Comparison of ENCODE assay signal across 31 mouse cellular contexts in genomic region chr14:51309951-51310350, GRCm38 (mm10). TPM values are rescaled to one million over a fixed set of nuclear protein-coding genes. Genes with fewer than 3 reads are reported as not detected.
DNase-seq lines count a peak whose midpoint lies in the region.
"Had no signal": no experiment of that assay in that cellular context is flagged by ENCODE, and none has a peak within 500 bp of the region (broad histone marks: within the 10 kb centered on the region; RNA-seq: fewer than 3 reads in every experiment).

No protein-coding gene starts in this region.

- no peaks in the 10 kb centered on the region for H3K4me1 ChIP-seq in heart, embryonic 10.5 days
- H3K4me1 ChIP-seq: embryonic facial prominence, embryonic 12.5 days; heart, embryonic 13.5 days; hindbrain, embryonic 10.5 days; limb, embryonic 10.5 days; liver, embryonic 15.5 days; lung, embryonic 15.5 days had no signal

- 68% methylated on average over 1 of the region's 1 CpGs for WGBS in heart, embryonic 10.5 days

- no peaks in the 10 kb centered on the region for H3K36me3 ChIP-seq in heart, embryonic 10.5 days
- H3K36me3 ChIP-seq: embryonic facial prominence, embryonic 12.5 days; heart, embryonic 13.5 days; hindbrain, embryonic 10.5 days; limb, embryonic 10.5 days; liver, embryonic 15.5 days; lung, embryonic 15.5 days had no signal

- DNase-seq in heart, adult 18-20 months: peak; percentile 44 to 77
- DNase-seq in heart, embryonic 10.5 days (ENCODE audit: low spot score): no peak
- DNase-seq in kidney, postnatal 36 days: peak; percentile 9 to 44
- no peak for DNase-seq in kidney, adult 18-20 months
- peak; percentile 53 for DNase-seq in heart, adult 8-10 months (ENCODE audit: low spot score)
- DNase-seq in heart, postnatal 14 days: peak; percentile 49 to 64
- DNase-seq in cerebellum, adult 18-20 months: no peak
- no peak for DNase-seq in right cerebral cortex, postnatal 4 days
- DNase-seq: adrenal gland, postnatal 25 days; forebrain, postnatal 0 days; liver; thymus, postnatal 14 days had no signal

- H3K4me3 ChIP-seq in heart, embryonic 10.5 days: no peak overlapping the region
- H3K4me3 ChIP-seq: embryonic facial prominence, embryonic 12.5 days; heart, embryonic 13.5 days; hindbrain, embryonic 10.5 days; layer of hippocampus, adult 2 months; limb, embryonic 10.5 days; liver, embryonic 15.5 days; lung, embryonic 15.5 days had no signal

- H3K27me3 ChIP-seq in heart, embryonic 10.5 days (ENCODE audit: insufficient read depth, poor library complexity, severe bottlenecking): no peaks in the 10 kb centered on the region
- H3K27me3 ChIP-seq: embryonic facial prominence, embryonic 12.5 days; heart, embryonic 13.5 days; liver, embryonic 15.5 days; lung, embryonic 15.5 days had no signal

- intact Hi-C loops in heart, postnatal 14 days (cut with DNase I): no loop called here

- peaks cover 4% of the 10 kb centered on the region; the same call in 1 of the 2 replicates for H3K9me3 ChIP-seq in heart, embryonic 10.5 days
- H3K9me3 ChIP-seq: embryonic facial prominence, embryonic 12.5 days; limb, embryonic 10.5 days; liver, embryonic 15.5 days; lung, embryonic 15.5 days had no signal

- H3K27ac ChIP-seq in heart, embryonic 10.5 days: no peak overlapping the region
- H3K27ac ChIP-seq: embryonic facial prominence, embryonic 12.5 days; heart, embryonic 13.5 days; hindbrain, embryonic 10.5 days; layer of hippocampus, adult 2 months; limb, embryonic 10.5 days; liver, embryonic 15.5 days; lung, embryonic 15.5 days had no signal

RNA-seq across cellular contexts. Expression of gene Gm7247, which starts 51.6 kb away (rescaled TPM):
- total RNA-seq in heart, adult 18-20 months (2021): not detected
- not detected in 2 replicates for polyA plus RNA-seq in heart, embryonic 10.5 days (2016; fragmentation: Nextera tagmentation; extraction: Ambion mirVana)
- total RNA-seq in heart, adult 8-10 months (2022): not detected
- not detected for total RNA-seq in heart, postnatal 14 days (2021)
- total RNA-seq: adrenal gland, postnatal 25 days; forebrain, postnatal 0 days; layer of hippocampus, adult 2 months; layer of hippocampus, postnatal 25 days; megakaryocyte progenitor cell, adult 5-6 weeks; MEL; midbrain, postnatal 0 days had no signal
- polyA plus RNA-seq: brain, embryonic 14.5 days; C2C12; cortical plate, adult 2 months; embryonic facial prominence, embryonic 12.5 days; forebrain, embryonic 11.5 days; forebrain, postnatal 0 days; heart, embryonic 13.5 days; hindbrain, embryonic 10.5 days; intestine, postnatal 0 days; limb, embryonic 10.5 days; liver, embryonic 15.5 days; lung, embryonic 15.5 days; midbrain, embryonic 11.5 days; midbrain, postnatal 0 days; neural tube, embryonic 14.5 days; stomach, embryonic 14.5 days had no signal

RNA-seq across cellular contexts. Expression of gene Rnase2a, which starts 54.0 kb away (rescaled TPM):
- 1 to 10 TPM; 1.9 to 4.1 TPM for total RNA-seq in heart, adult 18-20 months (2021)
- not detected in 2 replicates for polyA plus RNA-seq in heart, embryonic 10.5 days (2016; fragmentation: Nextera tagmentation; extraction: Ambion mirVana)
- total RNA-seq in heart, adult 8-10 months (2022): 10 to 100 TPM in 1 of 4 experiments, 1 to 10 TPM in 2, under 1 TPM in 1; 0.95 to 12.3 (median 2.4) TPM
- total RNA-seq in heart, postnatal 14 days (2021): not detected
- total RNA-seq: forebrain, postnatal 0 days; layer of hippocampus, adult 2 months; layer of hippocampus, postnatal 25 days; megakaryocyte progenitor cell, adult 5-6 weeks; MEL; midbrain, postnatal 0 days had no signal
- polyA plus RNA-seq: brain, embryonic 14.5 days; C2C12; cortical plate, adult 2 months; embryonic facial prominence, embryonic 12.5 days; forebrain, embryonic 11.5 days; forebrain, postnatal 0 days; heart, embryonic 13.5 days; hindbrain, embryonic 10.5 days; intestine, postnatal 0 days; limb, embryonic 10.5 days; liver, embryonic 15.5 days; lung, embryonic 15.5 days; midbrain, embryonic 11.5 days; midbrain, postnatal 0 days; neural tube, embryonic 14.5 days; stomach, embryonic 14.5 days had no signal

Comparison
In these comparisons a context has a peak if more than half of its experiments do, and no peak if none do; other contexts are left out.
1. DNase-seq: peak in heart, adult 18-20 months (2 of 2), kidney, postnatal 36 days (2 of 2), heart, adult 8-10 months (single experiment) and heart, postnatal 14 days (2 of 2); none in heart, embryonic 10.5 days (single experiment), kidney, adult 18-20 months (single experiment), cerebellum, adult 18-20 months (0 of 2) and right cerebral cortex, postnatal 4 days (single experiment).